Mouse (Mus musculus) stomach, postnatal 0 days (tissue): ENCODE data around the gene Ednra. TPM values are rescaled to one million over a fixed set of nuclear protein-coding genes. Genes with fewer than 3 reads are reported as not detected.

Experiments
- ATAC-seq: fragments of 200-750 bp; cut with Nextera tagmentation; 2 replicates; pipeline ENCODE4 v1.8.0; 2017; ENCODE audit not compliant: low FRiP score, low TSS enrichment
- DNase-seq: peaks from one replicate; pipeline ENCODE4 v3.0.0-alpha.2; 2016; ENCODE audit warnings: low spot score
- H3K27ac ChIP-seq: fragments of 300-500 bp; sonication (generic); replicated peaks from 2 replicates; pipeline ENCODE4 v1.5.1; 2014; ENCODE audit warnings: mild to moderate bottlenecking, control low read depth
- H3K27me3 ChIP-seq: fragments of 300-500 bp; sonication (generic); 2 replicates; pipeline ENCODE4 v1.6.1; 2014; ENCODE audit warnings: low read length; ENCODE audit not compliant: control insufficient read depth, insufficient read depth
- H3K36me3 ChIP-seq: fragments of 300-500 bp; sonication (generic); 2 replicates; pipeline ENCODE4 v1.6.1; 2014; ENCODE audit warnings: low read length, mixed read lengths; ENCODE audit not compliant: control insufficient read depth, insufficient read depth
- H3K4me1 ChIP-seq: fragments of 300-500 bp; sonication (generic); replicated peaks from 2 replicates; pipeline ENCODE4 v1.6.1; 2014; ENCODE audit warnings: antibody characterized with exemption; ENCODE audit not compliant: control insufficient read depth, insufficient read depth
- H3K4me2 ChIP-seq: fragments of 300-500 bp; sonication (generic); replicated peaks from 2 replicates; pipeline ENCODE4 v1.6.1; 2014; ENCODE audit warnings: low read depth, mild to moderate bottlenecking, control low read depth, moderate library complexity
- H3K4me3 ChIP-seq: fragments of 300-500 bp; sonication (generic); 2 replicates; pipeline ENCODE4 v1.5.1; 2014; ENCODE audit warnings: low read depth, low read length, control low read depth
- H3K9ac ChIP-seq: fragments of 300-500 bp; sonication (generic); 2 replicates; pipeline ENCODE4 v1.6.1; 2014; ENCODE audit warnings: mild to moderate bottlenecking, low read length, control low read depth, mixed read lengths
- H3K9me3 ChIP-seq: fragments of 300-500 bp; sonication (generic); 2 replicates; pipeline ENCODE4 v1.6.1; 2016; ENCODE audit warnings: low read length; ENCODE audit not compliant: control insufficient read depth
- CTCF ChIP-seq: IDR thresholded peaks from 2 replicates; pipeline ENCODE4 v1.5.1; 2016; ENCODE audit warnings: antibody characterized with exemption, low read depth, mild to moderate bottlenecking, moderate library complexity
- EP300 ChIP-seq: optimal IDR thresholded peaks from 2 replicates; pipeline ENCODE3; 2016; ENCODE audit warnings: antibody characterized with exemption
- WGBS: fragments of 180-500 bp; shearing (Covaris S2); extraction: QIAGEN DNeasy Blood & Tissue Kit; methylation state at CpG from one replicate; pipeline ENCODE4 v1.1.7; 2014; 5-methylcytosine and 5-hydroxymethylcytosine counted together
- polyA plus RNA-seq: library from polyadenylated mRNA; unstranded; fragments of >200 nt; fragmentation: Nextera tagmentation; extraction: Ambion mirVana; gene quantifications from 2 replicates; pipeline ENCODE4 v1.2.1, GENCODE M21; 2015

Ednra gene
- polyA plus RNA-seq, 1 experiment from 2014 or later = 7.3 TPM

GRCm38 (mm10) chr8:77750407-77750806 is 26.1 kb upstream of the Ednra start:
- TF ChIP-seq EP300 (no peak), CTCF (no peak)
- Histone ChIP-seq H3K4me3 (no peak overlapping the region), H3K9ac (no peak overlapping the region), H3K4me1 (no peaks in the 10 kb centered on the region), H3K36me3 (no peaks in the 10 kb centered on the region), H3K27ac (no peak overlapping the region), H3K9me3 (no peaks in the 10 kb centered on the region), H3K27me3 (no peaks in the 10 kb centered on the region), H3K4me2 (no peak overlapping the region)
- ATAC-seq (no peak), DNase-seq (no peak)
- 56% methylated on average over 4 of the region's 4 CpGs for WGBS

GRCm38 (mm10) chr8:77744476-77744875 is 20.2 kb upstream of the Ednra start:
- H3K36me3 ChIP-seq = no peaks in the 10 kb centered on the region
- no peak overlapping the region for H3K27ac ChIP-seq
- no peak overlapping the region for H3K4me2 ChIP-seq
- ATAC-seq = no peak
- TF ChIP-seq CTCF (no peak), EP300 (no peak)
- H3K4me3 ChIP-seq = no peak overlapping the region
- no peak overlapping the region for H3K9ac ChIP-seq
- H3K27me3 ChIP-seq = no peaks in the 10 kb centered on the region
- WGBS = 77% methylated on average over 3 of the region's 3 CpGs
- DNase-seq = no peak
- no peaks in the 10 kb centered on the region for H3K4me1 ChIP-seq
- no peaks in the 10 kb centered on the region for H3K9me3 ChIP-seq

- Histone ChIP-seq H3K36me3 (no peaks in the 10 kb centered on the region), H3K4me1 (no peaks in the 10 kb centered on the region), H3K27me3 (no peaks in the 10 kb centered on the region), H3K9ac (no peak overlapping the region), H3K4me2 (no peak overlapping the region), H3K27ac (no peak overlapping the region), H3K4me3 (no peak overlapping the region), H3K9me3 (no peaks in the 10 kb centered on the region)
- no peak for ATAC-seq
- DNase-seq = no peak
- TF ChIP-seq EP300 (no peak), CTCF (no peak)
- 24% methylated on average over 3 of the region's 3 CpGs for WGBS
Measured at GRCm38 (mm10) chr8:77742395-77742794, 18.1 kb upstream of the Ednra start.

DNA sequence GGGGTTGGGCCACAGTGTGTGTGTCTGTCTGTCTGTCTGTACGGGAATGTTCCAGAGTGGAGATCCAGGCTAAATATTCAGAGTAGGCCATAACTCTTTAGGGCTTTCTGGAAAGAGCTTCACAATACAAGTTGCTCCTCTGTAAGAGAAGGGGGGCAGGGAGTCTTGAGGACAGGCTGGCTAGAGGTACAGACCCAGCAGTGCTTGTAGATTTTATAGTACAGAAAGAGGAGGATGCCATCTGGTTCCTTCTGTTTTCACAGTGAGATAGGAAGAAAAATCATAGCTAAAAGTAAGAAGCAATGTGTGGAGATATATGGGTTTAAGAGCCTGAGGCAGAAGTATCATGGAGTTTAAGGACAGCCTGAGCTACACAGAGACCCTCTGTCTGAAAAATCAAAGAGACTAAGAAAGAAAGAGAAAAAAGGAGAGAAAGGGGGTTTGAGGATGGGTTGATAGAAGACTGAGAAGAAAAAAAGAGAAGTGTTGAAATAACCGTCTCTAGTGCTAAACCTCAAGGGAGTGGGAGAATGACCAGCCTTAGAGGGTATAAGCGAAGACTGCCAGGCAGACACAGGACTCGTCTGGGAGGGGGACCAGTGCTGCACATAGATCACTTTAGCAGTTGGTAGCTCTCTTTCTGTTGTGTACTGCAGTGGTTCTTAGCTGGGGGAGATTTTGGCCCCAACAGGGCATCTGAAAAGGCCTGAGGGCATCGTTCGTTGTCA is 16.9 kb upstream of the Ednra start:
- Histone ChIP-seq H3K4me1 (no peaks in the 10 kb centered on the region), H3K27ac (no peak overlapping the region), H3K4me3 (no peak overlapping the region), H3K9ac (no peak overlapping the region), H3K4me2 (no peak overlapping the region), H3K9me3 (no peaks in the 10 kb centered on the region), H3K27me3 (no peaks in the 10 kb centered on the region), H3K36me3 (no peaks in the 10 kb centered on the region)
- TF ChIP-seq CTCF = no peak
- 85% methylated on average over 6 of the region's 6 CpGs for WGBS
- no peak for DNase-seq
- no peak for ATAC-seq

DNA sequence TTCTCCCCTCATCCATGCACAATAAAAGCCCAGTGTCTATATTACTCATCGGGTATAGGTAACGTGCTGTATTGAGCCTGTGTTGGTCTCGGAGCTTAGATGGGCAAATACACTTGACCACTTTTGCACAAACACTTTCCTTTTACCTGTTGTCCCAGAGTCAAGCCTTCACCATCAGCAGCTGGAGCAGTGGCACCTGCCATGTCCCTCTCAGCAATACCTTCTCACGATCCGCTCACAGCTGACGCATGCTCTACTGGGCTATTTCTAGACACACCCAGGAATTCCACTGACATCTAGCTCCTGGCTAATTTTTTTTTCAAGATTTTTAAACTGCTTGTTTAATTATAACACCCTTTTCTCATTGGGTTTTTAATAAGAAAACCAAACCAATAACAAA is 14.2 kb upstream of the Ednra start:
- Histone ChIP-seq H3K4me1 (no peaks in the 10 kb centered on the region), H3K36me3 (no peaks in the 10 kb centered on the region), H3K27ac (no peak overlapping the region), H3K4me2 (no peak overlapping the region), H3K9me3 (no peaks in the 10 kb centered on the region), H3K9ac (no peak overlapping the region), H3K4me3 (no peak overlapping the region), H3K27me3 (no peaks in the 10 kb centered on the region)
- ATAC-seq = no peak
- TF ChIP-seq EP300 (no peak), CTCF (no peak)
- WGBS = 74% methylated on average over 6 of the region's 6 CpGs
- no peak for DNase-seq

DNA sequence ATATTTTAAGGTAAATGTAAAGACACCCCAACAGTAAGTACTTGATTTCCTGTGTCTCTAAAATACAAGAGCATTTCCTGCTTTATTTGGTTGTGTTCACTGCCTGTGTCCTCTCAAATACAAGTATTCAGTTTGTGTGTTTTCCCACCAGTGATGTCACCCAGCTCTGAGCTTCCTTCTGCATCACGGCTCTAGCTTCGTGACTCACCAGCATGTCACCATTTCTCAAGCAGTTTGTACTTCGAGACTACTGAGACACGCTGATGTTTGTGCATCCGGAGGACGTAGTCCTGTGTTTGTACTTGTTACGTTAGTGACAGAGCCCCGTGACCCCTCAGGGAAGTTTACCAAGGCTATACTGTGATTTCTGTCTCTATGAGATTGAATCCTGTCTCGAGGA is 13.1 kb upstream of the Ednra start:
- ATAC-seq (no peak), DNase-seq (no peak)
- Histone ChIP-seq H3K4me1 (no peaks in the 10 kb centered on the region), H3K27me3 (no peaks in the 10 kb centered on the region), H3K36me3 (no peaks in the 10 kb centered on the region), H3K4me2 (no peak overlapping the region), H3K9me3 (peaks cover 6% of the 10 kb centered on the region; the same call in 1 of the 2 replicates), H3K27ac (no peak overlapping the region), H3K9ac (no peak overlapping the region), H3K4me3 (no peak overlapping the region)
- no peak for TF ChIP-seq CTCF
- TF ChIP-seq EP300 = no peak
- 53% methylated on average over 9 of the region's 9 CpGs for WGBS
